Mouse (Mus musculus) heart, postnatal 0 days (tissue): ENCODE results near the gene Abcg5.

ENCODE experiments used
- CTCF ChIP-seq: IDR thresholded peaks from 2 replicates; pipeline ENCODE4 v1.5.1; 2016; ENCODE audit warnings: antibody characterized with exemption, control low read depth, low read depth
- EP300 ChIP-seq: IDR thresholded peaks from 2 replicates; pipeline ENCODE4 v1.6.1; 2016; ENCODE audit warnings: antibody characterized with exemption, low read depth

- TF ChIP-seq CTCF (no peak), EP300 (no peak)
Measured at GRCm38 (mm10) chr17:84690111-84690510, 7.3 kb upstream of the Abcg5 start.
